24 mouse cellular contexts compared by ENCODE assay signal in the genomic region with DNA sequence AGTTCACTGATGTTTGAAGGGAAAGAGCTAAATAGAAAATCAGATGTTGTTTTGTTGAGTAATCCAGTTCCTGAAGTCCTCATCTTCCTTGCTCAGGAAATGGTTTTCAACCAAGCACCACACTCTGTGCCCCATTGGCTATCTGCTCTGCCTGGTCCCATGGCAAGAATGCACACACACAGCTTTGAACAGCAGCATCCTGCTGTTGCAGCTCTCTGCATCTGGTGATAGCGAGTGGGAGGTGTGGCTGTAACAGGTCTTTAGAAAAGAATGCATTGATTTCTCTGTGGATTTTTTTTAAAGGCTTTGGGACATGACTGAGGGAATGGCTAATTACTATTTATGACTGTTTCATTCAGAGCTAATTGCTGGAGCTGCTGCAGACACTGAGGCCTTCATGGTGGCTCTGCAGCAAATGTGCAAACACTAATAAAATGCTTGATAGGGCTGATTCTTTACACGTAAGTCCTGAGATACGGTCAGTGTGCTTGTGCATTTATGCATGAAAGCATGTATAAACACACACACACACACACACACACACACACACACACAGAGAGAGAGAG.
DNase-seq lines count a peak whose midpoint lies in the region; ATAC-seq lines count a peak whose summit lies in the region.
"Had no signal": no experiment of that assay in that cellular context is flagged by ENCODE, and none has a peak within 500 bp of the region (broad histone marks: within the 10 kb centered on the region; RNA-seq: fewer than 3 reads in every experiment).

No protein-coding gene starts in this region.

- no peak overlapping the region for H3K4me3 ChIP-seq in midbrain, embryonic 14.5 days (replicated peaks; ENCODE audit: low read depth, low read length)
- no peak overlapping the region for H3K4me3 ChIP-seq in midbrain, embryonic 11.5 days (ENCODE audit: low read depth, low read length)
- no peak overlapping the region for H3K4me3 ChIP-seq in forebrain, embryonic 16.5 days (replicated peaks; ENCODE audit: low read length)
- no peak overlapping the region for H3K4me3 ChIP-seq in hindbrain, embryonic 15.5 days
- H3K4me3 ChIP-seq in neural tube, embryonic 12.5 days = no peak overlapping the region
- H3K4me3 ChIP-seq: embryonic facial prominence, embryonic 15.5 days; heart, embryonic 13.5 days; limb, embryonic 13.5 days; liver, embryonic 13.5 days had no signal

- no peaks in the 10 kb centered on the region for H3K36me3 ChIP-seq in midbrain, embryonic 14.5 days (ENCODE audit: control insufficient read depth, insufficient read depth, low read length)
- H3K36me3 ChIP-seq in midbrain, embryonic 11.5 days (ENCODE audit: control insufficient read depth, insufficient read depth, low read length) = no peaks in the 10 kb centered on the region
- H3K36me3 ChIP-seq in forebrain, embryonic 16.5 days (ENCODE audit: control insufficient read depth, insufficient read depth) = no peaks in the 10 kb centered on the region
- no peaks in the 10 kb centered on the region for H3K36me3 ChIP-seq in hindbrain, embryonic 15.5 days
- no peaks in the 10 kb centered on the region for H3K36me3 ChIP-seq in neural tube, embryonic 12.5 days
- H3K36me3 ChIP-seq: embryonic facial prominence, embryonic 15.5 days; heart, embryonic 13.5 days; limb, embryonic 13.5 days; liver, embryonic 13.5 days had no signal

- no peaks in the 10 kb centered on the region for H3K27me3 ChIP-seq in midbrain, embryonic 14.5 days (ENCODE audit: control insufficient read depth, insufficient read depth, low read length)
- no peaks in the 10 kb centered on the region for H3K27me3 ChIP-seq in midbrain, embryonic 11.5 days (ENCODE audit: control insufficient read depth, insufficient read depth, low read length)
- no peaks in the 10 kb centered on the region for H3K27me3 ChIP-seq in forebrain, embryonic 16.5 days (replicated peaks; ENCODE audit: control insufficient read depth, insufficient read depth, low read length)
- no peaks in the 10 kb centered on the region for H3K27me3 ChIP-seq in hindbrain, embryonic 15.5 days
- no peaks in the 10 kb centered on the region for H3K27me3 ChIP-seq in neural tube, embryonic 12.5 days (replicated peaks)
- H3K27me3 ChIP-seq: embryonic facial prominence, embryonic 15.5 days; heart, embryonic 13.5 days; limb, embryonic 13.5 days; liver, embryonic 13.5 days had no signal

- peaks cover 13% of the 10 kb centered on the region for H3K4me1 ChIP-seq in midbrain, embryonic 14.5 days (ENCODE audit: control insufficient read depth, insufficient read depth, low read length)
- H3K4me1 ChIP-seq in midbrain, embryonic 11.5 days (ENCODE audit: control insufficient read depth, insufficient read depth, low read length) = no peaks in the 10 kb centered on the region
- peaks cover 3% of the 10 kb centered on the region; the same call in 1 of the 2 replicates for H3K4me1 ChIP-seq in forebrain, embryonic 16.5 days (replicated peaks; ENCODE audit: control insufficient read depth, insufficient read depth, low read length)
- H3K4me1 ChIP-seq in hindbrain, embryonic 15.5 days (replicated peaks) = peaks cover 12% of the 10 kb centered on the region
- H3K4me1 ChIP-seq in neural tube, embryonic 12.5 days = peaks cover 20% of the 10 kb centered on the region
- H3K4me1 ChIP-seq: embryonic facial prominence, embryonic 15.5 days; liver, embryonic 13.5 days had no signal

- H3K4me2 ChIP-seq in midbrain, embryonic 14.5 days (ENCODE audit: low read length) = no peak overlapping the region
- H3K4me2 ChIP-seq in midbrain, embryonic 11.5 days = no peak overlapping the region
- no peak overlapping the region for H3K4me2 ChIP-seq in forebrain, embryonic 16.5 days (ENCODE audit: low read length)
- H3K4me2 ChIP-seq in hindbrain, embryonic 15.5 days = no peak overlapping the region
- no peak overlapping the region for H3K4me2 ChIP-seq in neural tube, embryonic 12.5 days (replicated peaks)
- H3K4me2 ChIP-seq: embryonic facial prominence, embryonic 15.5 days; heart, embryonic 13.5 days; limb, embryonic 13.5 days; liver, embryonic 13.5 days; lung, embryonic 14.5 days had no signal

- no peak overlapping the region for H3K9ac ChIP-seq in midbrain, embryonic 14.5 days (replicated peaks; ENCODE audit: low read length)
- H3K9ac ChIP-seq in midbrain, embryonic 11.5 days (ENCODE audit: low read length) = no peak overlapping the region
- no peak overlapping the region for H3K9ac ChIP-seq in forebrain, embryonic 16.5 days (replicated peaks; ENCODE audit: low read depth, low read length)
- H3K9ac ChIP-seq in hindbrain, embryonic 15.5 days = no peak overlapping the region
- H3K9ac ChIP-seq in neural tube, embryonic 12.5 days = no peak overlapping the region
- H3K9ac ChIP-seq: embryonic facial prominence, embryonic 15.5 days; heart, embryonic 13.5 days; limb, embryonic 13.5 days; liver, embryonic 13.5 days; lung, embryonic 14.5 days had no signal

- ATAC-seq in midbrain, embryonic 14.5 days (ENCODE audit: low FRiP score, low TSS enrichment) = no peak
- ATAC-seq in midbrain, embryonic 11.5 days (ENCODE audit: low FRiP score) = no peak
- peak; percentile 57 for ATAC-seq in forebrain, embryonic 16.5 days
- ATAC-seq in hindbrain, embryonic 15.5 days (ENCODE audit: low FRiP score, low read depth) = no peak
- ATAC-seq in neural tube, embryonic 12.5 days (ENCODE audit: low FRiP score, low read depth) = peak; percentile 73

- WGBS in midbrain, embryonic 14.5 days = 27% methylated on average over 3 of the region's 3 CpGs
- WGBS in midbrain, embryonic 11.5 days = 40% methylated on average over 3 of the region's 3 CpGs
- WGBS in forebrain, embryonic 16.5 days = 13% methylated on average over 3 of the region's 3 CpGs
- WGBS in hindbrain, embryonic 15.5 days = 31% methylated on average over 3 of the region's 3 CpGs
- WGBS in neural tube, embryonic 12.5 days = 19% methylated on average over 3 of the region's 3 CpGs

- peak; percentile 36 for DNase-seq in midbrain, embryonic 14.5 days
- no peak for DNase-seq in midbrain, embryonic 11.5 days (ENCODE audit: low spot score, missing footprints)
- no peak for DNase-seq in gastrocnemius, adult 8-10 months (ENCODE audit: low spot score in 2 of 2)
- no peak for DNase-seq in urinary bladder, postnatal 25 days (ENCODE audit: low spot score)
- no peak for DNase-seq in layer of hippocampus, postnatal 25 days (ENCODE audit: extremely low spot score in 1 of 2, low spot score in 1 of 2)
- DNase-seq: adrenal gland, adult 8-10 months; cerebellum, adult 18-20 months; cerebellum, postnatal 25 days; embryo, embryonic 11 days; gastrocnemius, postnatal 10 days; kidney, adult 8-10 months; kidney, postnatal 25 days; layer of hippocampus, adult 9-11 months; liver, embryonic 13.5 days; lung, embryonic 14.5 days; lung, postnatal 4 days; right cerebral cortex, postnatal 14 days; thymus, postnatal 4 days had no signal

- no peaks in the 10 kb centered on the region for H3K9me3 ChIP-seq in midbrain, embryonic 14.5 days (ENCODE audit: control insufficient read depth, low read length)
- H3K9me3 ChIP-seq in midbrain, embryonic 11.5 days (ENCODE audit: control insufficient read depth, low read length) = no peaks in the 10 kb centered on the region
- no peaks in the 10 kb centered on the region for H3K9me3 ChIP-seq in forebrain, embryonic 16.5 days (ENCODE audit: control insufficient read depth, low read length)
- no peaks in the 10 kb centered on the region for H3K9me3 ChIP-seq in hindbrain, embryonic 15.5 days
- H3K9me3 ChIP-seq in neural tube, embryonic 12.5 days = no peaks in the 10 kb centered on the region
- H3K9me3 ChIP-seq: embryonic facial prominence, embryonic 15.5 days; heart, embryonic 13.5 days; limb, embryonic 13.5 days; liver, embryonic 13.5 days had no signal

- peak overlapping the region; percentile 17; the same call in 1 of the 2 replicates for H3K27ac ChIP-seq in midbrain, embryonic 14.5 days (replicated peaks; ENCODE audit: low read depth, low read length)
- H3K27ac ChIP-seq in midbrain, embryonic 11.5 days (ENCODE audit: low read depth, low read length) = no peak overlapping the region
- H3K27ac ChIP-seq in forebrain, embryonic 16.5 days (ENCODE audit: low read length) = no peak overlapping the region
- 0 out of 2 replicates have a peak overlapping the region, but pooled peaks have one; percentile 50 for H3K27ac ChIP-seq in hindbrain, embryonic 15.5 days (replicated peaks)
- H3K27ac ChIP-seq in neural tube, embryonic 12.5 days = no peak overlapping the region
- H3K27ac ChIP-seq: embryonic facial prominence, embryonic 15.5 days; heart, embryonic 13.5 days; limb, embryonic 13.5 days; liver, embryonic 13.5 days had no signal

Comparison
In these comparisons a context has a peak if more than half of its experiments do, and no peak if none do; other contexts are left out.
1. H3K27ac ChIP-seq: peak in midbrain, embryonic 14.5 days (single experiment) and hindbrain, embryonic 15.5 days (single experiment); none in midbrain, embryonic 11.5 days (single experiment), forebrain, embryonic 16.5 days (single experiment) and neural tube, embryonic 12.5 days (single experiment).
2. ATAC-seq: peak in forebrain, embryonic 16.5 days (single experiment) and neural tube, embryonic 12.5 days (single experiment); none in midbrain, embryonic 14.5 days (single experiment), midbrain, embryonic 11.5 days (single experiment) and hindbrain, embryonic 15.5 days (single experiment).